Mouse (Mus musculus) G1E-ER4 (cell line): Measurements from ENCODE around the gene Hcn2. TPM values are rescaled to one million over a fixed set of nuclear protein-coding genes. Genes with fewer than 3 reads are reported as not detected.

Experiments used
- GATA1 ChIP-seq: IDR thresholded peaks from one replicate; pipeline ENCODE4 v1.8.0; 2012; ENCODE audit warnings: low read length, inconsistent platforms
- polyA plus RNA-seq: library from polyadenylated mRNA; stranded (reverse); fragments of >175 nt; gene quantifications from 2 replicates; pipeline ENCODE4 v1.2.3, GENCODE M21; 2012

Hcn2 gene
- polyA plus RNA-seq, 1 experiment, result 0.78 TPM

GRCm38 (mm10) chr10:79743161-79743560 is 26.7 kb downstream of the Hcn2 start:
- TF ChIP-seq GATA1, result no peak

- TF ChIP-seq GATA1, result no peak
Observed at GRCm38 (mm10) chr10:79743650-79744365, 27.4 kb downstream of the Hcn2 start.

GRCm38 (mm10) chr10:79745411-79745810 is 29.0 kb downstream of the Hcn2 start:
- TF ChIP-seq GATA1, result no peak

GRCm38 (mm10) chr10:79745898-79746773 is 29.7 kb downstream of the Hcn2 start, which contains the start of gene Polrmt:
TSS of gene Polrmt (minus strand) at chr10:79746581.
- no peak for TF ChIP-seq GATA1

- TF ChIP-seq GATA1, result no peak
Observed at GRCm38 (mm10) chr10:79746774-79747151, 30.3 kb downstream of the Hcn2 start.

- TF ChIP-seq GATA1, result no peak
Observed at GRCm38 (mm10) chr10:79748496-79748895, 32.1 kb downstream of the Hcn2 start.

GRCm38 (mm10) chr10:79754856-79755516 is 38.6 kb downstream of the Hcn2 start, which contains the start of gene Fgf22:
TSS of gene Fgf22 (plus strand) at chr10:79755076.
- no peak for TF ChIP-seq GATA1

- TF ChIP-seq GATA1, result no peak
Observed at GRCm38 (mm10) chr10:79755854-79756253, 39.4 kb downstream of the Hcn2 start.

GRCm38 (mm10) chr10:79756660-79757059 is 40.2 kb downstream of the Hcn2 start:
- no peak for TF ChIP-seq GATA1

- TF ChIP-seq GATA1, result no peak
Observed at GRCm38 (mm10) chr10:79760603-79761143, 44.2 kb downstream of the Hcn2 start.

- TF ChIP-seq GATA1, result no peak
Observed at GRCm38 (mm10) chr10:79762875-79763274, 46.4 kb downstream of the Hcn2 start.

GRCm38 (mm10) chr10:79764234-79764633 is 47.8 kb downstream of the Hcn2 start:
- no peak for TF ChIP-seq GATA1

- TF ChIP-seq GATA1, result no peak
Observed at GRCm38 (mm10) chr10:79765228-79765745, 48.9 kb downstream of the Hcn2 start.

- no peak for TF ChIP-seq GATA1
Observed at GRCm38 (mm10) chr10:79766001-79766507, 49.6 kb downstream of the Hcn2 start.

- no peak for TF ChIP-seq GATA1
Observed at GRCm38 (mm10) chr10:79766508-79767325, 50.3 kb downstream of the Hcn2 start, which contains the start of gene Rnf126. TSS of gene Rnf126 (minus strand) at chr10:79766952.
